ENCODE assay signal across 25 mouse cellular contexts in genomic region chr6:55410977-55411376, GRCm38 (mm10). TPM values are rescaled to one million over a fixed set of nuclear protein-coding genes. Genes with fewer than 3 reads are reported as not detected.
DNase-seq lines count a peak whose midpoint lies in the region; ATAC-seq and TF ChIP-seq lines count a peak whose summit lies in the region.
"Had no signal": no experiment of that assay in that cellular context is flagged by ENCODE, and none has a peak within 500 bp of the region (broad histone marks: within the 10 kb centered on the region; RNA-seq: fewer than 3 reads in every experiment).

No protein-coding gene starts in this region.

- H3K27ac ChIP-seq in kidney, adult 2 months (ENCODE audit: insufficient read depth, low read depth, low read length) = no peak overlapping the region
- H3K27ac ChIP-seq in heart, embryonic 16.5 days (ENCODE audit: low read length) = no peak overlapping the region; the same call in 1 of the 2 replicates
- H3K27ac ChIP-seq: embryonic facial prominence, embryonic 10.5 days; midbrain, embryonic 15.5 days had no signal

- TF ChIP-seq POLR2A in kidney, adult 2 months (IDR thresholded peaks at IDR 0.05; ENCODE audit: low read depth, low read length) = no peak

- DNase-seq in heart, adult 9 months (ENCODE audit: low spot score in 2 of 2) = peak; percentile 61 to 62
- DNase-seq in heart, postnatal 14 days = no peak
- DNase-seq in kidney, postnatal 4 days = peak; percentile 33 to 46
- DNase-seq in kidney, adult 2 months = no peak
- peak; percentile 22 for DNase-seq in brain, adult 2 months (ENCODE audit: low read depth, low spot score)
- DNase-seq in embryo, embryonic 10.5 days (ENCODE audit: low spot score) = no peak
- DNase-seq: adrenal gland, adult 2 months; cerebellum, adult 11-12 months; cerebellum, postnatal 25 days; lung, embryonic 14.5 days; thymus, adult 18-20 months had no signal

- H3K4me1 ChIP-seq in kidney, adult 2 months (ENCODE audit: control insufficient read depth, insufficient read depth, low read length) = no peaks in the 10 kb centered on the region
- peaks cover 5% of the 10 kb centered on the region for H3K4me1 ChIP-seq in heart, embryonic 16.5 days (ENCODE audit: control insufficient read depth, insufficient read depth, low read length)
- H3K4me1 ChIP-seq: megakaryocyte, embryonic 14.5 days had no signal

- ATAC-seq in heart, embryonic 16.5 days (replicated peaks; ENCODE audit: extremely low read depth, insufficient read depth, low FRiP score) = peak; percentile 61; the same call in 1 of the 2 replicates
- ATAC-seq in activated CD4-positive, CD25-positive, alpha-beta regulatory T cell, adult 4 months = no peak
- ATAC-seq: CD4-positive, CD25-positive, alpha-beta regulatory T cell, adult 4 months; inflammation-experienced regulatory T-cells, adult 6 months had no signal

- WGBS in kidney, adult 2 months = 64% methylated on average over 5 of the region's 5 CpGs
- 42% methylated on average over 5 of the region's 5 CpGs for WGBS in heart, embryonic 16.5 days

- no peak overlapping the region for H3K4me2 ChIP-seq in heart, embryonic 16.5 days (ENCODE audit: low read depth, low read length)
- H3K4me2 ChIP-seq: lung, embryonic 14.5 days; midbrain, embryonic 15.5 days had no signal

- no peak overlapping the region for H3K9ac ChIP-seq in heart, embryonic 16.5 days (ENCODE audit: low read length)
- H3K9ac ChIP-seq: lung, embryonic 14.5 days; midbrain, embryonic 15.5 days had no signal

- H3K27me3 ChIP-seq in kidney, adult 2 months (replicated peaks; ENCODE audit: control insufficient read depth, insufficient read depth, low read length) = no peaks in the 10 kb centered on the region; the same call in 1 of the 2 replicates
- H3K27me3 ChIP-seq in heart, embryonic 16.5 days (ENCODE audit: control insufficient read depth, insufficient read depth, low read length) = no peaks in the 10 kb centered on the region
- H3K27me3 ChIP-seq: midbrain, embryonic 15.5 days had no signal

- H3K9me3 ChIP-seq in heart, embryonic 16.5 days (replicated peaks; ENCODE audit: control insufficient read depth, low read length) = no peaks in the 10 kb centered on the region
- H3K9me3 ChIP-seq: embryonic facial prominence, embryonic 10.5 days; G1E; midbrain, embryonic 15.5 days had no signal

- H3K4me3 ChIP-seq in kidney, adult 2 months (ENCODE audit: insufficient read depth, low read depth, low read length) = no peak overlapping the region
- no peak overlapping the region for H3K4me3 ChIP-seq in heart, embryonic 16.5 days (ENCODE audit: low read length)
- H3K4me3 ChIP-seq: embryonic facial prominence, embryonic 10.5 days; megakaryocyte, embryonic 14.5 days; midbrain, embryonic 15.5 days had no signal

- no peak for TF ChIP-seq CTCF in kidney, adult 2 months (conservative IDR thresholded peaks at IDR 0.05; ENCODE audit: insufficient read depth, insufficient read length, low read depth, low read length)

- intact Hi-C loops in heart, postnatal 14 days (cut with DNase I) = no loop called here

- H3K36me3 ChIP-seq in kidney, adult 2 months (ENCODE audit: control insufficient read depth, insufficient read depth, low read length) = no peaks in the 10 kb centered on the region
- H3K36me3 ChIP-seq in heart, embryonic 16.5 days (ENCODE audit: control insufficient read depth, insufficient read depth) = no peaks in the 10 kb centered on the region
- H3K36me3 ChIP-seq: embryonic facial prominence, embryonic 10.5 days; G1E; midbrain, embryonic 15.5 days had no signal

RNA-seq across cellular contexts. Expression of gene Ghrhr, which starts 34.9 kb away (rescaled TPM):
- total RNA-seq in heart, postnatal 14 days (2021) = not detected
- 0.36 and 0.61 TPM in 2 replicates for polyA plus RNA-seq in kidney, adult 2 months (2012; rRNA removed)
- not detected in 2 replicates for polyA plus RNA-seq in heart, embryonic 16.5 days (2015; fragmentation: Nextera tagmentation; extraction: Ambion mirVana)
- not detected for polyA plus RNA-seq in activated CD4-positive, CD25-positive, alpha-beta regulatory T cell, adult 4 months (2017; shearing (Covaris generic))
- total RNA-seq: adrenal gland, adult 2 months; gastrocnemius, postnatal 4 days; left cerebral cortex, postnatal 36 days had no signal
- polyA plus RNA-seq: adrenal gland, adult 2 months; brain, embryonic 14.5 days; CD4-positive, CD25-positive, alpha-beta regulatory T cell, adult 4 months; embryonic facial prominence, embryonic 10.5 days; forebrain, embryonic 16.5 days; G1E; hindbrain, embryonic 11.5 days; inflammation-experienced regulatory T-cells, adult 6 months; liver, adult 2 months; lung, embryonic 14.5 days; midbrain, embryonic 15.5 days had no signal

RNA-seq across cellular contexts. Expression of gene Adcyap1r1, which starts 40.8 kb away (rescaled TPM):
- 1 to 10 TPM; 5.5 to 6.2 TPM for total RNA-seq in heart, postnatal 14 days (2021)
- polyA plus RNA-seq in kidney, adult 2 months (2012; rRNA removed) = 1.8 and 2.2 TPM in 2 replicates
- 2.5 and 3.0 TPM in 2 replicates for polyA plus RNA-seq in heart, embryonic 16.5 days (2015; fragmentation: Nextera tagmentation; extraction: Ambion mirVana)
- polyA plus RNA-seq in activated CD4-positive, CD25-positive, alpha-beta regulatory T cell, adult 4 months (2017; shearing (Covaris generic)) = not detected
- polyA plus RNA-seq: CD4-positive, CD25-positive, alpha-beta regulatory T cell, adult 4 months; G1E; inflammation-experienced regulatory T-cells, adult 6 months had no signal

Comparison
In these comparisons a context has a peak if more than half of its experiments do, and no peak if none do; other contexts are left out.
1. DNase-seq: peak in heart, adult 9 months (2 of 2), kidney, postnatal 4 days (2 of 2) and brain, adult 2 months (single experiment); none in heart, postnatal 14 days (0 of 2), kidney, adult 2 months (single experiment) and embryo, embryonic 10.5 days (single experiment).